Mouse (Mus musculus): Measurements from ENCODE around the gene Atp6ap1l. TPM values are rescaled to one million over a fixed set of nuclear protein-coding genes. Genes with fewer than 3 reads are reported as not detected.

Gene Atp6ap1l
- polyA plus RNA-seq, 1 experiment = not detected

DNA sequence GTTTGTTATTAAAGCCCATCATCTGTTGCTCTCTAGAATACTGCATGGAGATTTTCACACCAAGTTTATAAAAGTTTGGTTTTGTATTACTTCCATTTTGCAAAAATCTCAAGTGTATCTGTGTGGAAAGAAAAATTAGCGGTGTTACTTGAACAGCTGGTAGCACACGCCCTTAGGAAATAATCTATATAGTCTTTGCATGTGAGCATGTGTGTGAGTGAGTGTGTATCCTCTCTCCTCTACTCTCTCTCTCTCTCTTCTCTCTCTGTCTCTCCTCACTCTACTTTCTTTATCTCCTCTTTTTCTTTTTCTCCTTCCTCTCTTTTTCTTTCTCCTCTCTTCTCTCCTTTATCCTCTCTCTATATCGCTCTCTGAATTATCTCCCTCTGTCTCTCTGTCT, 61.7 kb downstream of the Atp6ap1l start:
- H3K4me3 ChIP-seq (replicated peaks; ENCODE audit: control insufficient read depth, low read depth, low read length) = no peak overlapping the region
- H3K27ac ChIP-seq (ENCODE audit: control insufficient read depth, insufficient read depth, low read depth, low read length, poor library complexity) = no peak overlapping the region
- 70% methylated on average over 3 of the region's 3 CpGs for WGBS
- no peaks in the 10 kb centered on the region for H3K4me1 ChIP-seq (ENCODE audit: control insufficient read depth, insufficient read depth, low read length)
- TF ChIP-seq POLR2A (IDR thresholded peaks at IDR 0.05; ENCODE audit: borderline replicate concordance, control insufficient read depth, low read depth, low read length) = no peak
- no peak for TF ChIP-seq CTCF (IDR thresholded peaks at IDR 0.05; ENCODE audit: control insufficient read depth, insufficient read depth, low read length)

- no peaks in the 10 kb centered on the region for H3K4me1 ChIP-seq (ENCODE audit: control insufficient read depth, insufficient read depth, low read length)
- no peak for TF ChIP-seq CTCF (IDR thresholded peaks at IDR 0.05; ENCODE audit: control insufficient read depth, insufficient read depth, low read length)
- no peak for TF ChIP-seq POLR2A (IDR thresholded peaks at IDR 0.05; ENCODE audit: borderline replicate concordance, control insufficient read depth, low read depth, low read length)
- H3K27ac ChIP-seq (ENCODE audit: control insufficient read depth, insufficient read depth, low read depth, low read length, poor library complexity) = no peak overlapping the region
- 46% methylated on average over 5 of the region's 5 CpGs for WGBS
- no peak overlapping the region for H3K4me3 ChIP-seq (replicated peaks; ENCODE audit: control insufficient read depth, low read depth, low read length)
Measured at GRCm38 (mm10) chr13:90841213-90841553, 64.0 kb downstream of the Atp6ap1l start.

- TF ChIP-seq CTCF (IDR thresholded peaks at IDR 0.05; ENCODE audit: control insufficient read depth, insufficient read depth, low read length) = no peak
- TF ChIP-seq POLR2A (IDR thresholded peaks at IDR 0.05; ENCODE audit: borderline replicate concordance, control insufficient read depth, low read depth, low read length) = no peak
- WGBS = 53% methylated on average over 15 of the region's 15 CpGs
- no peak overlapping the region for H3K4me3 ChIP-seq (replicated peaks; ENCODE audit: control insufficient read depth, low read depth, low read length)
- H3K4me1 ChIP-seq (ENCODE audit: control insufficient read depth, insufficient read depth, low read length) = no peaks in the 10 kb centered on the region
- H3K27ac ChIP-seq (ENCODE audit: control insufficient read depth, insufficient read depth, low read depth, low read length, poor library complexity) = no peak overlapping the region
Measured at GRCm38 (mm10) chr13:90840530-90841212, 64.5 kb downstream of the Atp6ap1l start.

DNA sequence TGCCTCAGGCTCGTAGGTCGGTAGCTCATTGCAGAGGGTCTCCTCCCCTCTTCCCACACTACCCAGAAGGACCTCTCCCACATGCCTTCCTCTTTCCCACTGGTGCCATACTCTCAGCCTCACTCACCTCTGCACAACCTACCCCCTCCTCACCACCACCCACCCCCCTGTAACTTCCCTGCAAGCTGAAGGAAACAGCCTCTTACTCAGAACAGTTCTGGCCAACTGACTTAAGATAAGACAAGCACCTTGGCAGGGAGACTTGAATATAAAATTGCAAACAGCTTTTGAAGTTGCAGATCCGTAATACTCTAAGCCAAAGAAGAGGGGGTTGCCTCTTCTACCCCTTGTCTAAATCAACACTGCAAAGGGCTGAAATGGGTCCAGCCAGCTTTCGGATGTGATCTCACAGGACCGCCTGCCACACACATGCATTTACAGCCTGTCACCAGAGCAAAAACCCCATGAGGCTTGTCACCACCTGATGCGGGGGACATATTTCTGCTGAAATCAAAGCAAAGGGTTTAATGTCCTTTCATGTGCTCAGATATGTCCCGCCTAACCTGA, 71.4 kb downstream of the Atp6ap1l start:
- Histone ChIP-seq H3K4me3 (replicated peaks; ENCODE audit: control insufficient read depth, low read depth, low read length) (no peak overlapping the region), H3K4me1 (ENCODE audit: control insufficient read depth, insufficient read depth, low read length) (no peaks in the 10 kb centered on the region), H3K27ac (ENCODE audit: control insufficient read depth, insufficient read depth, low read depth, low read length, poor library complexity) (no peak overlapping the region)
- TF ChIP-seq CTCF (IDR thresholded peaks at IDR 0.05; ENCODE audit: control insufficient read depth, insufficient read depth, low read length) (no peak), POLR2A (IDR thresholded peaks at IDR 0.05; ENCODE audit: borderline replicate concordance, control insufficient read depth, low read depth, low read length) (no peak)
- 70% methylated on average over 7 of the region's 7 CpGs for WGBS

Other genes with a start within 250 kb of the Atp6ap1l start
- 106 and 269 TPM in 2 replicates for gene Rps23, start 17.6 kb upstream of the Atp6ap1l start, polyA plus RNA-seq (2011; ENCODE audit: insufficient read depth, insufficient read length, low replicate concordance, missing spikeins)

Measured in bone marrow, adult 2 months (tissue).